Mouse (Mus musculus) G1E (cell line): ENCODE results near the gene Lsr. TPM values are rescaled to one million over a fixed set of nuclear protein-coding genes. Genes with fewer than 3 reads are reported as not detected.

ENCODE experiments used
- ATAC-seq: 2 replicates; pipeline ENCODE4 v1.8.0; 2016; ENCODE audit warnings: mild to moderate bottlenecking; ENCODE audit not compliant: insufficient number of reproducible peaks, poor library complexity, low FRiP score, severe bottlenecking; ENCODE audit errors: extremely low read depth
- DNase-seq: peaks from one replicate; pipeline ENCODE4 v3.0.0; 2012; ENCODE audit warnings: low spot score
- H3K27me3 ChIP-seq: 2 replicates; pipeline ENCODE4 v1.6.1; 2012; ENCODE audit warnings: mild to moderate bottlenecking, low read length, inconsistent platforms; ENCODE audit not compliant: insufficient read depth
- H3K36me3 ChIP-seq: replicated peaks from 2 replicates; pipeline ENCODE3; 2012; ENCODE audit warnings: mild to moderate bottlenecking, inconsistent platforms
- H3K4me1 ChIP-seq: 2 replicates; pipeline ENCODE4 v1.6.1; 2012; ENCODE audit warnings: low read depth, low read length, inconsistent platforms, mixed read lengths; ENCODE audit not compliant: insufficient read depth
- H3K4me3 ChIP-seq: 2 replicates; pipeline ENCODE4 v1.5.1; 2012; ENCODE audit warnings: low read depth, mild to moderate bottlenecking, inconsistent platforms, low read length, moderate library complexity, mixed read lengths
- H3K9me3 ChIP-seq: replicated peaks from 2 replicates; pipeline ENCODE4 v1.6.1; 2012; ENCODE audit warnings: inconsistent platforms
- CTCF ChIP-seq: IDR thresholded peaks from 2 replicates; pipeline ENCODE4 v1.5.1; 2012; ENCODE audit warnings: low read depth, low read length, inconsistent platforms, mixed read lengths
- GATA1 ChIP-seq: IDR thresholded peaks from 2 replicates; pipeline ENCODE4 v1.6.1; 2012; ENCODE audit warnings: borderline replicate concordance, low read length, inconsistent platforms, mixed read lengths
- GATA2 ChIP-seq: IDR thresholded peaks from 2 replicates; pipeline ENCODE4 v1.6.1; 2012; ENCODE audit warnings: low read depth, low read length, inconsistent platforms, borderline replicate concordance
- POLR2AphosphoS5 ChIP-seq: IDR thresholded peaks from 2 replicates; pipeline ENCODE4 v1.6.1; 2012; ENCODE audit warnings: low read depth, low read length, inconsistent platforms; ENCODE audit not compliant: insufficient replicate concordance
- TAL1 ChIP-seq: conservative IDR thresholded peaks from 2 replicates; pipeline ENCODE4 v1.6.1; 2012; ENCODE audit warnings: low read depth, low read length, inconsistent platforms, mixed read lengths
- polyA plus RNA-seq: library from polyadenylated mRNA; stranded (reverse); fragments of >175 nt; gene quantifications from 2 replicates; pipeline ENCODE4 v1.2.3, GENCODE M21; 2012
- total RNA-seq, 2 experiments: library from RNA; stranded (forward) in 1 of 2; stranded (reverse) in 1 of 2; fragments of 200-1000 nt in 1 of 2; fragments of >200 nt in 1 of 2; fragmentation: Nextera tagmentation in 1 of 2; gene quantifications; 2 replicates each; pipeline ENCODE4 v1.2.3; 2014 to 2017

The Lsr gene
- total and polyA plus RNA-seq, 3 experiments = 0.11 TPM; not detected in 2

GRCm38 (mm10) chr7:30958866-30959487, 14.3 kb downstream of the Lsr start:
- Histone ChIP-seq H3K4me1 (peaks cover 40% of the 10 kb centered on the region), H3K27me3 (no peaks in the 10 kb centered on the region), H3K36me3 (peaks cover 40% of the 10 kb centered on the region), H3K4me3 (peak overlapping the region; percentile 92; the same call in 1 of the 2 replicates), H3K9me3 (no peaks in the 10 kb centered on the region)
- DNase-seq = no peak
- ATAC-seq = no peak
- TF ChIP-seq TAL1 (no peak), GATA1 (no peak)

DNA sequence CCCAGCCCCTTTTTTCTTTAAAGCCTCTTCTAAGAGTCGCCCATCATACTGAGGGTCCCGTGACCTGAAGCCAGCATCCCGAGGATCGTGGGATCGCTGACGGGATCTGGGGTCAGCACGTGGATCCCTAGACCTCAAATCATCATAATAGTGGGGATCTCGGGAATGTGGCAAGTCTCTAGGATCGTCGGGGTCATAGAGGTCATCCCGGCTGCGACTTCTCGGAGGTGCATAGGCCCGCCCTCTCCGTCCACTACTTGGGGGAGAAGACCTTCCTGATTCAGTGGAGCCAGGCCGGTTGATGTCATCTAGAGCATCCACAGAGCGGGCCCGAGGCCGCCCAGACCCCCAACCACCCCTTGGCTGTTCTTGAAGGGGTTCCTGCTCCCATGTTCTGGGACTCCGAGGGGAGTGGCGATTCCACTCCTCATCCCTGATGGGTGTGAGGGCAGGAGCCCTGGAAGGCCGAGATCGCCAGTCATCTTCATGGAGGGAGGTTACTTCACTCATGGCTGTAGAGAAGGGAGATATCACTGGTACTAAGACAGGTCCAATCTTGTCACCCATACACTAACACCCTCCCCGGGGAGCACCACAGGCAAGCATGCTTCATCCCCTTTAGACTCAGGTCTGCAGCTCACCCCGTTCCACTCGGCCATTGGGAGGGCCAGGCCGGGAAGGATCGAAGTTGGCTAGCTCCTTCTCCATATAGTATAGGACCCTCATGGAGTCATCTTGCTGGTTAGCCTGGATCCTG, 15.0 kb downstream of the Lsr start:
- no peaks in the 10 kb centered on the region for H3K27me3 ChIP-seq
- H3K9me3 ChIP-seq = no peaks in the 10 kb centered on the region
- H3K4me1 ChIP-seq = peaks cover 44% of the 10 kb centered on the region
- DNase-seq (no peak), ATAC-seq (no peak)
- peaks cover 47% of the 10 kb centered on the region for H3K36me3 ChIP-seq
- peak overlapping the region; percentile 92 for H3K4me3 ChIP-seq
- no peak for TF ChIP-seq GATA1
- no peak for TF ChIP-seq POLR2AphosphoS5
- TF ChIP-seq CTCF = no peak
- no peak for TF ChIP-seq TAL1
- no peak for TF ChIP-seq GATA2

DNA sequence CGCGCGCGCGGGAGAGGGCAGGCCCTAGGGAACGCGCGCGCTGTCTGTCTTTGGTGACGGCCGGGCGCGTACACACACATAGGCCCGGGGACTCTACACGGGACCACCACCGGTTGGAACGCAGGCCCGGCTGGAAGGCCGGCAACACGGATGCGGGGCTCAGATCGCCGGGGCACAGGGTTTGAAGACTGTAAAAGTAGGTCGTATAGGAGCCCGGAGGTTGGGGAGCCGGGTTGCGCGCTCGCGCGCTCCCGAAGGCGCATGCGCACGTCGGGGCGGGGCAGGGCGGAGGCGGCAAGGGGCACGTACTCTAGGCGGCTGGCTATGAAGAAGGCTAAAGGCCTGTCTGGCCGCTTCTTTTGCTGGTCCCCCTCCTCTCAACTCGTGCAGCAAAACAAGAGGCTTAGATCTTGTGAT, 15.9 kb downstream of the Lsr start:
- peak; percentile 38 for ATAC-seq
- DNase-seq = peak; percentile 91
- Histone ChIP-seq H3K4me1 (peaks cover 52% of the 10 kb centered on the region), H3K36me3 (peaks cover 56% of the 10 kb centered on the region), H3K4me3 (peak overlapping the region; percentile 92), H3K27me3 (no peaks in the 10 kb centered on the region), H3K9me3 (no peaks in the 10 kb centered on the region)
- no peak for TF ChIP-seq TAL1
- no peak for TF ChIP-seq POLR2AphosphoS5
- TF ChIP-seq CTCF = no peak

GRCm38 (mm10) chr7:30956756-30957366, 16.4 kb downstream of the Lsr start, which contains the start of gene Usf2:
Gene Usf2, minus strand, starts transcription at chr7:30956803.
- Histone ChIP-seq H3K4me1 (peaks cover 52% of the 10 kb centered on the region), H3K36me3 (peaks cover 61% of the 10 kb centered on the region), H3K4me3 (peak within 1 kb of the TSS; percentile 92), H3K27me3 (no peaks in the 10 kb centered on the region), H3K9me3 (no peaks in the 10 kb centered on the region)
- DNase-seq (peak; percentile 88), ATAC-seq (peak; percentile 40; the same call in 1 of the 2 replicates)
- no peak for TF ChIP-seq CTCF
- no peak for TF ChIP-seq GATA2
- no peak for TF ChIP-seq POLR2AphosphoS5
- TF ChIP-seq GATA1 = no peak
- no peak for TF ChIP-seq TAL1

DNA sequence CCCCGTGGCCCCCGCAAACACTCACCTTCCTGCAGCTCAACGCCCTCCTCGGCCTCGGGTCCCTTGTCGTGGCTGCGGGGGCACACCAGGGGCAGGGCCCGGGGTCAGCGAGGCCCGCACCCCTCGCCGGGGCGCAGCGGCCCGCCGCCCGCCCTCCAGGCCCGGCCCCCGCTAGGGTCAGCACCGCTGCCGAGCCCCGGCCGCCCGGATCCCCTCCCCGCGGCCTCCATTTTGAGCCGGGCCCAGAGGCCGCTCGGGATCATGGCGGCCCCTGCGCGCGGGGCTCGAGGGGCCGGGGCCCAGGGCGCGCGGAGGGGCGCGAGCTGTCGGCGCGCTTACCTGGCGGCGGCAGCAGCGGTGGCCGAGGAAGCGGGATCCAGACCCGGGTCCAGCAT, 16.9 kb downstream of the Lsr start:
- ATAC-seq = no peak
- H3K27me3 ChIP-seq = no peaks in the 10 kb centered on the region
- H3K4me1 ChIP-seq = peaks cover 52% of the 10 kb centered on the region
- H3K9me3 ChIP-seq = no peaks in the 10 kb centered on the region
- H3K36me3 ChIP-seq = peaks cover 66% of the 10 kb centered on the region
- DNase-seq = peak; percentile 82
- H3K4me3 ChIP-seq = peak overlapping the region; percentile 92
- TF ChIP-seq CTCF (no peak), GATA2 (no peak), POLR2AphosphoS5 (no peak), GATA1 (no peak), TAL1 (no peak)

DNA sequence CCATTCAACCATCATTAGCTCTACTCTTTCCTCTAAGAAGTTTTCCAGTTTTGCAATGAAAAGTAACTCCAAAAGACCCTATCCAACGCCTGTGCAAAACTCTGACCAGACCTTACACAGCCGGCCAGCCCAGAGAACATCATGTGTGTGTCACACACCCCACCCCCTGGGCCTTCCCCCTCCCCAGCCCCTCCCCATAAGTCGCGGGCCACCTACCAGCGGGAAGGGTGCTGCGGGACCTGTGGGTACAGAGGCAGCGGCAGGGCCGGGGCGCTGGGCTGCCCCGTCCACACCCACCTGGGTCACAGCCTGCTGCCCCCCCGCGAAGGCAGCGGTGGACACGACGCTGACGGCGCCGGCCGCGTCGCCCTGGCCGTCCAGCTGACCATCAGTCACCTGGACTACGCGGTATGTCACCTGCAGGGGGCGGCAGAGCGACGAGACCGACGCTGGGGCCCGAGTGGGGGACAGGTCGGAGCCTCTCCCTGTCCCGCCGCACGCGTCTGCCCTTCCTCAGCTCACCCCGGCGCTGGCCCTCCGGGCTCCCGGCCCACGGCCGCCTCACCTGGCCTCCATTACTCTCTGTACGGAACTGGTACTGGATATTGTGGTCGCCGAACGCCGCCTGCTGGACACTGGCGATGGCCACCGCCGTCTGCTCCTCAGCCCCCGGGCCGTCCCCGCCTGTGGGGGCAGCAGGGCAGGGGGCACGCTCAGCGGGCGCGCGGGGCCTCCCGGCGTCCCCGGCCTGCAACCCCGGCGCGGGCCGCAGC, 17.5 kb downstream of the Lsr start:
- Histone ChIP-seq H3K36me3 (peaks cover 71% of the 10 kb centered on the region), H3K9me3 (no peaks in the 10 kb centered on the region), H3K27me3 (no peaks in the 10 kb centered on the region), H3K4me3 (peak overlapping the region; percentile 92), H3K4me1 (peaks cover 52% of the 10 kb centered on the region)
- DNase-seq = peak; percentile 78
- peak; percentile 38 for ATAC-seq
- TF ChIP-seq POLR2AphosphoS5 (no peak), GATA2 (no peak), CTCF (no peak; the same call in 1 of the 2 replicates), GATA1 (no peak), TAL1 (no peak)
